Mouse (Mus musculus): ENCODE measurements around the gene Spag16.
A peak's percentile ranks its signal among the peaks of the same experiment; 100 is the strongest.
"Not testable (repeated sequence)": the region's sequence is repeated elsewhere in the genome, so short reads cannot be mapped to it uniquely, and the experiment has no call there.

The Spag16 gene

GRCm38 (mm10) chr1:69826806-69827703 is at the start of gene Spag16:
Gene Spag16 (plus strand): TSS chr1:69826970.
- DNase-seq (ENCODE audit: low spot score) = peak; percentile 7

- peak; percentile 16 for DNase-seq (ENCODE audit: low spot score)
These were observed 41.6 kb upstream of the Spag16 start for GRCm38 (mm10) chr1:69785129-69785528.

GRCm38 (mm10) chr1:69786716-69787115 is 40.1 kb upstream of the Spag16 start:
- no peak for DNase-seq (ENCODE audit: low spot score)

- DNase-seq (ENCODE audit: low spot score) = no peak
These were observed 39.4 kb upstream of the Spag16 start for GRCm38 (mm10) chr1:69787379-69787778.

GRCm38 (mm10) chr1:69790337-69791250 is 36.2 kb upstream of the Spag16 start:
- peak; percentile 68 for DNase-seq (ENCODE audit: low spot score)

- no peak for DNase-seq (ENCODE audit: low spot score)
These were observed 27.7 kb upstream of the Spag16 start for GRCm38 (mm10) chr1:69798948-69799565.

- DNase-seq (ENCODE audit: low spot score) = no peak
These were observed 16.6 kb upstream of the Spag16 start for GRCm38 (mm10) chr1:69810161-69810560.

GRCm38 (mm10) chr1:69825635-69826034 is 1.1 kb upstream of the Spag16 start:
- DNase-seq (ENCODE audit: low spot score) = not testable (repeated sequence)

- no peak for DNase-seq (ENCODE audit: low spot score)
These were observed 2.2 kb downstream of the Spag16 start for GRCm38 (mm10) chr1:69828872-69829479.

GRCm38 (mm10) chr1:69830586-69830985 is 3.8 kb downstream of the Spag16 start:
- no peak for DNase-seq (ENCODE audit: low spot score)

- DNase-seq (ENCODE audit: low spot score) = no peak
These were observed 4.2 kb downstream of the Spag16 start for GRCm38 (mm10) chr1:69831002-69831401.

- DNase-seq (ENCODE audit: low spot score) = peak; percentile 9
These were observed 6.7 kb downstream of the Spag16 start for GRCm38 (mm10) chr1:69833476-69833875.

- DNase-seq (ENCODE audit: low spot score) = no peak
These were observed 26.7 kb downstream of the Spag16 start for GRCm38 (mm10) chr1:69853436-69853835.

- DNase-seq (ENCODE audit: low spot score) = no peak
These were observed 41.0 kb downstream of the Spag16 start for GRCm38 (mm10) chr1:69867776-69868175.

GRCm38 (mm10) chr1:69956606-69957005 is 129.8 kb downstream of the Spag16 start:
- DNase-seq (ENCODE audit: low spot score) = no peak

- no peak for DNase-seq (ENCODE audit: low spot score)
These were observed 170.1 kb downstream of the Spag16 start for GRCm38 (mm10) chr1:69996874-69997273.

GRCm38 (mm10) chr1:70012991-70013390 is 186.2 kb downstream of the Spag16 start:
- DNase-seq (ENCODE audit: low spot score) = no peak

- no peak for DNase-seq (ENCODE audit: low spot score)
These were observed 210.6 kb downstream of the Spag16 start for GRCm38 (mm10) chr1:70037384-70037783.

GRCm38 (mm10) chr1:70067404-70067803 is 240.6 kb downstream of the Spag16 start:
- no peak for DNase-seq (ENCODE audit: low spot score)

GRCm38 (mm10) chr1:70073440-70073839 is 246.7 kb downstream of the Spag16 start:
- no peak for DNase-seq (ENCODE audit: low spot score)

GRCm38 (mm10) chr1:70078806-70079205 is 252.0 kb downstream of the Spag16 start:
- DNase-seq (ENCODE audit: low spot score) = no peak
